Comparison of ENCODE assay signal across 8 mouse cellular contexts in genomic region chr5:151189789-151190378, GRCm38 (mm10). TPM values are rescaled to one million over a fixed set of nuclear protein-coding genes. Genes with fewer than 3 reads are reported as not detected.
DNase-seq lines count a peak whose midpoint lies in the region; ATAC-seq and TF ChIP-seq lines count a peak whose summit lies in the region.

No protein-coding gene starts in this region.

- H3K27me3 ChIP-seq in ES-Bruce4 (ENCODE audit: control insufficient read depth, insufficient read depth, low read length, poor library complexity, severe bottlenecking): peaks cover 8% of the 10 kb centered on the region; the same call in 1 of the 2 replicates
- no peaks in the 10 kb centered on the region for H3K27me3 ChIP-seq in forebrain, postnatal 0 days (ENCODE audit: insufficient read depth, low read length)
- 0 out of 2 replicates have a peak, but pooled peaks cover 9% of the 10 kb centered on the region for H3K27me3 ChIP-seq in hindbrain, embryonic 10.5 days (ENCODE audit: insufficient read depth, poor library complexity, severe bottlenecking)

- H3K36me3 ChIP-seq in ES-Bruce4 (ENCODE audit: control insufficient read depth, insufficient read depth, low read length, poor library complexity, severe bottlenecking): no peaks in the 10 kb centered on the region
- no peaks in the 10 kb centered on the region for H3K36me3 ChIP-seq in forebrain, postnatal 0 days (ENCODE audit: insufficient read depth)
- no peaks in the 10 kb centered on the region for H3K36me3 ChIP-seq in hindbrain, embryonic 10.5 days

- H3K4me3 ChIP-seq in ES-Bruce4 (ENCODE audit: low read depth, low read length): peak overlapping the region; percentile 50
- H3K4me3 ChIP-seq in bone marrow macrophage, adult 2 months (ENCODE audit: insufficient read depth, low read length): peak overlapping the region; percentile 71
- peak overlapping the region; percentile 49 for H3K4me3 ChIP-seq in forebrain, postnatal 0 days (ENCODE audit: low read depth, low read length)
- peak overlapping the region; percentile 68 for H3K4me3 ChIP-seq in hindbrain, embryonic 10.5 days

- peak overlapping the region; percentile 96 for H3K4me2 ChIP-seq in forebrain, postnatal 0 days (ENCODE audit: low read depth)

- DNase-seq in forebrain, postnatal 0 days: peak; percentile 63
- DNase-seq in hindbrain, embryonic 10.5 days (ENCODE audit: low spot score): peak; percentile 83
- peak; percentile 26 to 43 for DNase-seq in layer of hippocampus, postnatal 10 days (ENCODE audit: low spot score in 2 of 2)
- peak; percentile 72 for DNase-seq in lung, postnatal 14 days
- peak; percentile 73 for DNase-seq in retina, embryonic 14.5 days (ENCODE audit: low spot score)
- DNase-seq in B cell, adult 2 months: no peak

- no peaks in the 10 kb centered on the region for H3K4me1 ChIP-seq in ES-Bruce4 (ENCODE audit: control insufficient read depth, insufficient read depth, low read length)
- H3K4me1 ChIP-seq in bone marrow macrophage, adult 2 months (ENCODE audit: control insufficient read depth, insufficient read depth, low read length): peaks cover 7% of the 10 kb centered on the region
- H3K4me1 ChIP-seq in forebrain, postnatal 0 days (ENCODE audit: insufficient read depth): no peaks in the 10 kb centered on the region
- peaks cover 14% of the 10 kb centered on the region for H3K4me1 ChIP-seq in hindbrain, embryonic 10.5 days (replicated peaks)

- no peak for TF ChIP-seq POLR2A in ES-Bruce4 (IDR thresholded peaks at IDR 0.05; ENCODE audit: insufficient read depth, low read length)
- TF ChIP-seq POLR2A in bone marrow macrophage, adult 2 months (IDR thresholded peaks at IDR 0.05; ENCODE audit: borderline replicate concordance, low read depth, low read length): no peak

- peak; percentile 95 for ATAC-seq in forebrain, postnatal 0 days

- TF ChIP-seq CTCF in ES-Bruce4 (IDR thresholded peaks at IDR 0.05; ENCODE audit: low read depth, low read length): no peak
- TF ChIP-seq CTCF in bone marrow macrophage, adult 2 months (IDR thresholded peaks at IDR 0.05; ENCODE audit: low read depth, low read length): no peak
- no peak for TF ChIP-seq CTCF in forebrain, postnatal 0 days (IDR thresholded peaks at IDR 0.05; ENCODE audit: low read depth)

- H3K9ac ChIP-seq in ES-Bruce4 (ENCODE audit: low read depth, poor library complexity, severe bottlenecking): peak overlapping the region; percentile 0; the same call in 1 of the 2 replicates
- peak overlapping the region; percentile 51 for H3K9ac ChIP-seq in forebrain, postnatal 0 days

- WGBS in forebrain, postnatal 0 days: 1% methylated on average over 27 of the region's 27 CpGs
- 3% methylated on average over 27 of the region's 27 CpGs for WGBS in hindbrain, embryonic 10.5 days

- H3K27ac ChIP-seq in ES-Bruce4 (ENCODE audit: insufficient read depth, low read length): no peak overlapping the region
- H3K27ac ChIP-seq in bone marrow macrophage, adult 2 months (ENCODE audit: insufficient read depth, low read depth, low read length): no peak overlapping the region
- H3K27ac ChIP-seq in forebrain, postnatal 0 days (ENCODE audit: low read depth, low read length): no peak overlapping the region; the same call in 1 of the 2 replicates
- peak overlapping the region; percentile 80 for H3K27ac ChIP-seq in hindbrain, embryonic 10.5 days

- no peak for TF ChIP-seq EP300 in ES-Bruce4 (IDR thresholded peaks at IDR 0.05; ENCODE audit: insufficient read depth, low read depth, low read length)

- no peaks in the 10 kb centered on the region for H3K9me3 ChIP-seq in ES-Bruce4 (replicated peaks; ENCODE audit: control insufficient read depth, insufficient read depth, low read length, poor library complexity, severe bottlenecking)
- H3K9me3 ChIP-seq in forebrain, postnatal 0 days (ENCODE audit: low read length): no peaks in the 10 kb centered on the region
- H3K9me3 ChIP-seq in hindbrain, embryonic 10.5 days: no peaks in the 10 kb centered on the region

RNA-seq across cellular contexts. Expression of gene Stard13, which starts 43.8 kb away (rescaled TPM):
- 7.1 and 9.6 TPM in 2 replicates for polyA plus RNA-seq in ES-Bruce4 (2011; ENCODE audit: insufficient read depth, insufficient read length, low read depth, missing spikeins)
- polyA plus RNA-seq in bone marrow macrophage, adult 2 months (2012; ENCODE audit: insufficient read depth, insufficient read length, missing spikeins): 0.19 and 0.50 TPM in 2 replicates
- total RNA-seq in forebrain, postnatal 0 days (2014; rRNA removed): 9.8 and 19.2 TPM in 2 replicates
- 1.5 and 2.6 TPM in 2 replicates for polyA plus RNA-seq in forebrain, postnatal 0 days (2015; fragmentation: Nextera tagmentation; extraction: Ambion mirVana)
- polyA plus RNA-seq in hindbrain, embryonic 10.5 days (2016; fragmentation: Nextera tagmentation; extraction: Ambion mirVana): 3.4 and 5.0 TPM in 2 replicates
- total RNA-seq in layer of hippocampus, postnatal 10 days (2021): 10 to 100 TPM; 16.9 to 17.0 TPM

Comparison
In these comparisons a context has a peak if more than half of its experiments do, and no peak if none do; other contexts are left out.
1. DNase-seq: peak in forebrain, postnatal 0 days (single experiment), hindbrain, embryonic 10.5 days (single experiment), layer of hippocampus, postnatal 10 days (2 of 2), lung, postnatal 14 days (single experiment) and retina, embryonic 14.5 days (single experiment); none in B cell, adult 2 months (0 of 2).
2. Peak in every context shown above with its lines, with median percentiles within 50 percentile points of each other: H3K4me3 ChIP-seq.